Mouse (Mus musculus): Measurements from ENCODE around the gene Gm44790.
"Not testable (repeated sequence)": the region's sequence is repeated elsewhere in the genome, so short reads cannot be mapped to it uniquely, and the experiment has no call there.

The Gm44790 gene

GRCm38 (mm10) chr6:86474646-86475181 lies 48.3 kb downstream of the Gm44790 start:
- DNase-seq (ENCODE audit: low spot score) = no peak

- DNase-seq (ENCODE audit: low spot score) = peak; percentile 66
Observed at GRCm38 (mm10) chr6:86475462-86476167, 49.2 kb downstream of the Gm44790 start.

GRCm38 (mm10) chr6:86476931-86477330 lies 50.5 kb downstream of the Gm44790 start:
- no peak for DNase-seq (ENCODE audit: low spot score)

- no peak for DNase-seq (ENCODE audit: low spot score)
Observed at GRCm38 (mm10) chr6:86479311-86479710, 52.9 kb downstream of the Gm44790 start.

GRCm38 (mm10) chr6:86479816-86480188 lies 53.3 kb downstream of the Gm44790 start:
- no peak for DNase-seq (ENCODE audit: low spot score)

GRCm38 (mm10) chr6:86480189-86480831 lies 53.9 kb downstream of the Gm44790 start:
- peak; percentile 50 for DNase-seq (ENCODE audit: low spot score)

- DNase-seq (ENCODE audit: low spot score) = no peak
Observed at GRCm38 (mm10) chr6:86481871-86482270, 55.4 kb downstream of the Gm44790 start.

- DNase-seq (ENCODE audit: low spot score) = no peak
Observed at GRCm38 (mm10) chr6:86485943-86486640, 59.6 kb downstream of the Gm44790 start.

GRCm38 (mm10) chr6:86487358-86488148 lies 61.1 kb downstream of the Gm44790 start:
- DNase-seq (ENCODE audit: low spot score) = peak; percentile 79

- no peak for DNase-seq (ENCODE audit: low spot score)
Observed at GRCm38 (mm10) chr6:86488149-86488485, 61.7 kb downstream of the Gm44790 start.

GRCm38 (mm10) chr6:86489945-86490344 lies 63.5 kb downstream of the Gm44790 start:
- no peak for DNase-seq (ENCODE audit: low spot score)

GRCm38 (mm10) chr6:86490413-86490812 lies 64.0 kb downstream of the Gm44790 start:
- DNase-seq (ENCODE audit: low spot score) = not testable (repeated sequence)

GRCm38 (mm10) chr6:86493469-86494263 lies 67.2 kb downstream of the Gm44790 start:
- no peak for DNase-seq (ENCODE audit: low spot score)

- DNase-seq (ENCODE audit: low spot score) = no peak
Observed at GRCm38 (mm10) chr6:86494767-86495166, 68.3 kb downstream of the Gm44790 start.
